Mouse (Mus musculus) small intestine, adult 10 weeks (tissue): Measurements from ENCODE around the gene Olfr807. TPM values are rescaled to one million over a fixed set of nuclear protein-coding genes. Genes with fewer than 3 reads are reported as not detected.

Experiments used
- polyA plus RNA-seq: library from polyadenylated mRNA; stranded (reverse); fragments of 350-450 nt; fragmentation: Illumina TruSeq; extraction: RNeasy Lipid Tissue Mini Kit (QIAGEN cat#74804); gene quantifications from one replicate; pipeline ENCODE4 v1.2.3, GENCODE M21; 2014; ENCODE audit warnings: low replicate concordance

The Olfr807 gene
- polyA plus RNA-seq, result not detected

DNA sequence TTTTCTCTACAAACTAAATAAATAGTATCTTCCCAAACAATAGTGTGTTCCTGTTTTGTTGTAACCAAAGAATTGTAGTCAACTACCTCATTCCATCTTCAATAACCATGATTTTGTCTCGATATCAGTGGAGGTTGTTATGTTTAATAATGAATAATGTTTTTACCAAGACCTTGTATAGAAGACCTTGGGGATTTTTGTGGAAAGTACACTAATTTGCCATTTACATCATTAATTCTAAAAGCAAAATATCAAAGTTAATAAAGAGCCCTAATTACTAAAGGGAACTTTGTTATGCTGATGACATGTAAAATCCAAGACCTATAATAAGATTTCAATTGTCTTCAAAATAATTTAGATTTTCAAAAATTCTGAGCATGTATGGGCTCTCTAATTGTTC lies at the start of gene Olfr807:
Gene Olfr807 (minus strand): TSS at position 101 of the 400 bp plus-strand sequence.

GRCm38 (mm10) chr10:129804296-129804695 lies 46.7 kb upstream of the Olfr807 start, which contains the start of gene Olfr811:
Gene Olfr811, minus strand, starts transcription at chr10:129804396.

GRCm38 (mm10) chr10:129794817-129795216 lies 37.2 kb upstream of the Olfr807 start, which contains the start of gene Olfr810:
Gene Olfr810, minus strand, starts transcription at chr10:129794917.

DNA sequence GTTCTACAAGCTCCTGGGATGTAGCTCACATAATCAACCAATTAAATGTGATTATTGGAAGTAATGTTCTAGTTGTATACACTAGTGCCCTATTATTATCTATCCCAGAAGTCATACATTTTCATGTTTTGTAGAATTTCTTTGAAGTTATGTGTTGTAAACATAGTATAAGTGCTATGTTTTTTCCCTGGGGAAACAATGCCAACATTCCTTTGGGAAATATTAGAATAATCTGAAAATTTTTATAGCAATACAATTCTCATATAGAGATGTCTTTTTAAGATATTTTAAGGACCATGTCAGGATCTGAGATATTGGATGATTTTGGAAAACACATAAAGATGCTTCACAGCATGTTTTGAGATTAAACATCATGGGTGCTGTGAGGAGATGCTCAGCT lies 16.7 kb upstream of the Olfr807 start, which contains the start of gene Olfr809:
Gene Olfr809 (plus strand): TSS at position 301 of the 400 bp plus-strand sequence.

DNA sequence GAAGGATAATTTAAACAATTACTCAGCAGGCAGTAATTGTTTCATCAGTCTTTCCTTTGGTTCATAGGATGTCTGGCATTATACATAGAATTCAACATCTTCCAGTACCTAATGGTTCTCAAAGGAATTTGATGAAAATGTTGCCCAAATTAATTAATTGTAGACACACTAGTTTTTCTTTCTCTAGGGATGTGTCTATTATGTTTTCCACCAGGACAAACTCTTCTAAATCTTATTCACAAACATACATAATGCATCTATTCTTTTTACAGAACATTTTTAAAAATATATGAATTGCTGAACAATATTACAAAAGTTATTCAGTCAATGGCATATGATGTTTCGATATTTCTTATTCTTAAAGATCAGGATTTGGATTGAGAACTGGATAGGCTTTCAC lies 7.6 kb upstream of the Olfr807 start, which contains the start of gene Olfr808:
Gene Olfr808 (plus strand): TSS at position 301 of the 400 bp plus-strand sequence.

DNA sequence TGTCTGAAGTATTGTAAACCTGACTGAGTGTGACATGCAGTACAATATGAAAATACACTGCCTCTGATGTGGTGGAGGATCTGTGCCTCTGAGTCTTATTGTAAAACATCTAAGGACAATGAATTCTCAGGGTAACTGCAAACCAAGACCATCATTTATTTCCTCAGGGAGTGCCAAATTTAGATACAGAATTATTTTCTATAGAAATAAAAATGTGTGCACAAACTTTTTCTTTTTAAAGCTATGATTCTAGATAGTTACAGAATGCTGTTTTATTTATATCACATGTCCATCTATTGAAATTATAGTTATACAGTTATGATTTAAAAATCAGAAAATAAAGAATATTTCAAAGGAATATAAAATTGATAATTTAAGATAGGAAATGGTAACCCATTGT lies 15.8 kb downstream of the Olfr807 start, which contains the start of gene Olfr806:
Gene Olfr806 (minus strand): TSS at position 101 of the 400 bp plus-strand sequence.

GRCm38 (mm10) chr10:129729275-129729674 lies 28.3 kb downstream of the Olfr807 start, which contains the start of gene Olfr805:
Gene Olfr805, minus strand, starts transcription at chr10:129729375.

Other genes starting within 250 kb of the Olfr807 start
- not detected for gene Olfr791, start 236.0 kb downstream of the Olfr807 start, polyA plus RNA-seq
- not detected for gene Olfr792, start 218.6 kb downstream of the Olfr807 start, polyA plus RNA-seq
- not detected for gene Olfr794, start 190.1 kb downstream of the Olfr807 start, polyA plus RNA-seq
- gene Olfr796, start 145.2 kb downstream of the Olfr807 start, polyA plus RNA-seq, result not detected
- not detected for gene Olfr798, start 129.9 kb downstream of the Olfr807 start, polyA plus RNA-seq
- not detected for gene Olfr799, start 120.3 kb downstream of the Olfr807 start, polyA plus RNA-seq
- not detected for gene Olfr800, start 100.1 kb downstream of the Olfr807 start, polyA plus RNA-seq
- not detected for gene Olfr801, start 83.9 kb downstream of the Olfr807 start, polyA plus RNA-seq
- not detected for gene Olfr802, start 69.6 kb downstream of the Olfr807 start, polyA plus RNA-seq
- gene Olfr803, start 63.5 kb downstream of the Olfr807 start, polyA plus RNA-seq, result not detected
- not detected for gene Olfr804, start 54.6 kb downstream of the Olfr807 start, polyA plus RNA-seq
- not detected for gene Olfr805, start 28.4 kb downstream of the Olfr807 start, polyA plus RNA-seq
- not detected for gene Olfr806, start 15.9 kb downstream of the Olfr807 start, polyA plus RNA-seq
- not detected for gene Olfr808, start 7.7 kb upstream of the Olfr807 start, polyA plus RNA-seq
- gene Olfr809, start 16.8 kb upstream of the Olfr807 start, polyA plus RNA-seq, result not detected
- not detected for gene Olfr810, start 37.1 kb upstream of the Olfr807 start, polyA plus RNA-seq
- gene Olfr811, start 46.6 kb upstream of the Olfr807 start, polyA plus RNA-seq, result not detected
- gene Olfr812, start 88.3 kb upstream of the Olfr807 start, polyA plus RNA-seq, result not detected
- not detected for gene Olfr813, start 97.6 kb upstream of the Olfr807 start, polyA plus RNA-seq
- not detected for gene Olfr814, start 122.1 kb upstream of the Olfr807 start, polyA plus RNA-seq
- not detected for gene Olfr815, start 148.1 kb upstream of the Olfr807 start, polyA plus RNA-seq
- not detected for gene Olfr816, start 157.8 kb upstream of the Olfr807 start, polyA plus RNA-seq
- not detected for gene Olfr818, start 191.3 kb upstream of the Olfr807 start, polyA plus RNA-seq
- not detected for gene Olfr819, start 209.5 kb upstream of the Olfr807 start, polyA plus RNA-seq
- gene Olfr247, start 218.3 kb upstream of the Olfr807 start, polyA plus RNA-seq, result not detected
- not detected for gene Gm10310, start 227.3 kb upstream of the Olfr807 start, polyA plus RNA-seq